Mouse (Mus musculus) liver, embryonic 14.5 days (tissue): ENCODE measurements around the gene Homer2. TPM values are rescaled to one million over a fixed set of nuclear protein-coding genes. Genes with fewer than 3 reads are reported as not detected.

Source experiments
- ATAC-seq: fragments of 200-750 bp; cut with Nextera tagmentation; 2 replicates; pipeline ENCODE4 v1.8.0; 2017; ENCODE audit warnings: moderate number of reproducible peaks, mild to moderate bottlenecking, moderate library complexity; ENCODE audit not compliant: insufficient read depth
- DNase-seq, 3 experiments: peaks; one replicate each; pipeline ENCODE4 v3.0.0-alpha.2; 2012 to 2013; ENCODE audit warnings: low read depth in 3 of 3, low spot score in 3 of 3
- H3K27ac ChIP-seq: fragments of 300-500 bp; sonication (generic); 2 replicates; pipeline ENCODE4 v1.5.1; 2014; ENCODE audit warnings: moderate library complexity, mild to moderate bottlenecking, control low read depth, inconsistent platforms
- H3K27me3 ChIP-seq: fragments of 300-500 bp; sonication (generic); 2 replicates; pipeline ENCODE4 v1.6.1; 2014; ENCODE audit warnings: mild to moderate bottlenecking, low read length, moderate library complexity; ENCODE audit not compliant: control insufficient read depth, insufficient read depth
- H3K36me3 ChIP-seq: fragments of 300-500 bp; sonication (generic); replicated peaks from 2 replicates; pipeline ENCODE4 v1.6.1; 2014; ENCODE audit warnings: low read depth; ENCODE audit not compliant: control insufficient read depth, insufficient read depth
- H3K4me1 ChIP-seq, 2 experiments: fragments of 200-500 bp in 1 of 2; fragments of 300-500 bp in 1 of 2; sonication (generic) in 1 of 2; replicated peaks; 2 replicates each; pipeline ENCODE4 v1.6.1; 2012 to 2014; ENCODE audit warnings: antibody characterized with exemption in 1 of 2, inconsistent platforms in 1 of 2, low read length in 1 of 2; ENCODE audit not compliant: control insufficient read depth in 2 of 2, insufficient read depth in 2 of 2
- H3K4me2 ChIP-seq: fragments of 300-500 bp; sonication (generic); 2 replicates; pipeline ENCODE4 v1.6.1; 2014; ENCODE audit warnings: low read depth, mild to moderate bottlenecking, control low read depth, moderate library complexity
- H3K4me3 ChIP-seq, 2 experiments: fragments of 200-500 bp in 1 of 2; fragments of 300-500 bp in 1 of 2; sonication (generic) in 1 of 2; 2 replicates each; pipeline ENCODE4 v1.5.1; 2012 to 2014; ENCODE audit warnings: low read depth in 2 of 2, low read length in 2 of 2, mild to moderate bottlenecking in 2 of 2, control low read depth in 1 of 2, inconsistent platforms in 1 of 2, moderate library complexity in 1 of 2; ENCODE audit not compliant: insufficient read depth in 1 of 2
- H3K9ac ChIP-seq: fragments of 300-500 bp; sonication (generic); replicated peaks from 2 replicates; pipeline ENCODE4 v1.6.1; 2014; ENCODE audit warnings: mild to moderate bottlenecking, control low read depth, moderate library complexity
- H3K9me3 ChIP-seq: fragments of 300-500 bp; sonication (generic); 2 replicates; pipeline ENCODE4 v1.6.1; 2016; ENCODE audit warnings: low read length, mixed read lengths; ENCODE audit not compliant: control insufficient read depth
- CTCF ChIP-seq: IDR thresholded peaks from 2 replicates; pipeline ENCODE4 v1.5.1; 2016; ENCODE audit warnings: antibody characterized with exemption, low read depth, control low read depth
- EP300 ChIP-seq: IDR thresholded peaks from 2 replicates; pipeline ENCODE4 v1.6.1; 2016; ENCODE audit warnings: antibody characterized with exemption, low read depth
- WGBS: fragments of 180-500 bp; shearing (Covaris S2); extraction: QIAGEN DNeasy Blood & Tissue Kit; methylation state at CpG from one replicate; pipeline ENCODE4 v1.1.7; 2014; ENCODE audit not compliant: insufficient replicate concordance; 5-methylcytosine and 5-hydroxymethylcytosine counted together
- polyA plus RNA-seq, 2 experiments: library from polyadenylated mRNA; depleted of rRNA in 1 of 2; stranded (reverse) in 1 of 2; unstranded in 1 of 2; fragments of >200 nt; fragmentation: Nextera tagmentation in 1 of 2; extraction: Ambion mirVana in 1 of 2; gene quantifications; 2 replicates each; pipeline versions ENCODE4 v1.2.1 to v1.2.3; 2012 to 2014

Gene Homer2
- polyA plus RNA-seq, 2 experiments, result 2.6 to 2.8 TPM

DNA sequence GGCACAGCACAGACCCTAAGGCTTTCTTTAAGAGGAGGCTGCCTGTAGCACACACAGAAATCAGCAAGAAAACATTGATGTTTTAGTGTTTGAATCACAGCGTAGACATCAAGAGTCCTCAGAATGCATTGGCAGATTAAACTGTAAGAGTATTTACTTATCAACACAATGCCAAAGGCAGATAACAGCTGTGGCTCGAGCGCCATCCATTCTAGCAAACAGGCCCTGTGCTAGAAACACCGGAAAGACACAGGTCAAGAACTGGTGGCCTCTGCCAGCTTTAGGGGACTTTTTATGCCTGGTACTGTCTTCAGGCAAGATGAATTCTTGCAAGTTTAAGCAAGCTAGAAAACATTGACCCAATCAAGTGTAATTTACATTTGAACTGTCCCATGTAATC is 141.0 kb downstream of the Homer2 start:
- 23% methylated on average over 4 of the region's 4 CpGs for WGBS
- no peak for ATAC-seq
- DNase-seq, result no peak
- Histone ChIP-seq H3K27ac (no peak overlapping the region), H3K4me2 (no peak overlapping the region), H3K4me3 (no peak overlapping the region), H3K9me3 (no peaks in the 10 kb centered on the region), H3K4me1 (no peaks in the 10 kb centered on the region), H3K9ac (no peak overlapping the region), H3K36me3 (no peaks in the 10 kb centered on the region), H3K27me3 (no peaks in the 10 kb centered on the region)
- TF ChIP-seq EP300, result no peak
- no peak for TF ChIP-seq CTCF

GRCm38 (mm10) chr7:81565381-81566055 is 141.8 kb downstream of the Homer2 start:
- WGBS, result 56% methylated on average over 7 of the region's 7 CpGs

DNA sequence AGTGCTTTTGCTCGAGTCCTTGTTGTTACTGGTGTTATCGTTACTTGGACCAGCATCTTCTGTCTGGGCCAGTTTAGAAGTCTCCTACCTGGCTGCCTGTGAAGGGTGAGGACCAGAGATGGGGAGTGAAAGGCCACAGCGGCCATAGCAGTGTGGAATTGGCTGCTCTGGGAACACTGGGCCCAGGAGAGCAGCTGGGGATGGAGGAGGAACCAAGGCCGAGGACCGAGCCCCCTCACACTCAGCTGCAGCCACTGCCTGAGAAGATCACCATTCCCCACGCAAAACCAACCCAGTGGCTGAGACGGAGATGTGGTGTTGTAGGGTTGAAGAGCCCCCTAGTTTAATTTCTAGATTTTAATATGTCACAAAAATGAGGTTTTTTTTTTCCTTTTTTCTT is 142.6 kb downstream of the Homer2 start:
- Histone ChIP-seq H3K9ac (no peak overlapping the region), H3K9me3 (no peaks in the 10 kb centered on the region), H3K4me1 (no peaks in the 10 kb centered on the region), H3K36me3 (no peaks in the 10 kb centered on the region), H3K27me3 (no peaks in the 10 kb centered on the region), H3K4me2 (no peak overlapping the region), H3K27ac (no peak overlapping the region), H3K4me3 (no peak overlapping the region)
- no peak for ATAC-seq
- TF ChIP-seq CTCF, result no peak
- TF ChIP-seq EP300, result no peak
- DNase-seq, result no peak
- 58% methylated on average over 7 of the region's 7 CpGs for WGBS

More at GRCm38 (mm10) chr7:81565381-81566055, 141.8 kb downstream of the Homer2 start:
- no peak overlapping the region for H3K4me2 ChIP-seq
- H3K9me3 ChIP-seq, result no peaks in the 10 kb centered on the region
- no peak overlapping the region for H3K4me3 ChIP-seq
- H3K36me3 ChIP-seq, result no peaks in the 10 kb centered on the region
- no peak overlapping the region for H3K27ac ChIP-seq
- no peak for ATAC-seq
- no peak overlapping the region for H3K9ac ChIP-seq
- DNase-seq, result no peak
- no peaks in the 10 kb centered on the region for H3K27me3 ChIP-seq
- H3K4me1 ChIP-seq, result no peaks in the 10 kb centered on the region
- TF ChIP-seq CTCF, result no peak

- no peak overlapping the region for H3K9ac ChIP-seq
- H3K4me3 ChIP-seq, result no peak overlapping the region
- no peak overlapping the region for H3K27ac ChIP-seq
- TF ChIP-seq CTCF (no peak), EP300 (no peak)
- no peaks in the 10 kb centered on the region for H3K36me3 ChIP-seq
- no peaks in the 10 kb centered on the region for H3K27me3 ChIP-seq
- H3K4me1 ChIP-seq, result no peaks in the 10 kb centered on the region
- no peaks in the 10 kb centered on the region for H3K9me3 ChIP-seq
- DNase-seq, result no peak
- WGBS, result 52% methylated on average over 4 of the region's 4 CpGs
- no peak overlapping the region for H3K4me2 ChIP-seq
- ATAC-seq, result no peak
Measured at GRCm38 (mm10) chr7:81563506-81564015, 143.8 kb downstream of the Homer2 start.

DNA sequence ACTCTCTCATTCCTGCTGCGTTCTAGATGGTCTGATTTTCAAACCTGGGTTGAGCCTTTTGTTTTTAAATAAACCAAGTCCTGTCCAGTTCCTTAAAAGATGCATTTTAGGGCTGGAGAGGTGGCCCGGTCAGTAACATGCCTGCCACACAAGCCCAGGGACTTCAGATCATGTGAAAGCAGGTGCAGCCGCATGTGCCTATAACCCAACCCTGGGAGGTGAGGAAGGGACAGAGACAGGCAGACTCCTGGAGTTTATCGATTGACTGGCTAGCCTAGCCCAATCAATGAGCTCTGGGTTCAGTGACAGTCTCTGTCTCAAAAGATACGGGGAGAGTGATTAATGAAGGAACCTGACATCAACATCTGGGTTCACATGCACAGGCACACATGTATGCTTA is 146.1 kb downstream of the Homer2 start:
- Histone ChIP-seq H3K4me2 (no peak overlapping the region), H3K27me3 (no peaks in the 10 kb centered on the region), H3K4me1 (no peaks in the 10 kb centered on the region), H3K36me3 (no peaks in the 10 kb centered on the region), H3K4me3 (no peak overlapping the region), H3K9ac (no peak overlapping the region), H3K27ac (no peak overlapping the region), H3K9me3 (no peaks in the 10 kb centered on the region)
- DNase-seq (no peak), ATAC-seq (no peak)
- WGBS, result 63% methylated on average over 5 of the region's 5 CpGs
- TF ChIP-seq CTCF (no peak), EP300 (no peak)
